In the genomic region with DNA sequence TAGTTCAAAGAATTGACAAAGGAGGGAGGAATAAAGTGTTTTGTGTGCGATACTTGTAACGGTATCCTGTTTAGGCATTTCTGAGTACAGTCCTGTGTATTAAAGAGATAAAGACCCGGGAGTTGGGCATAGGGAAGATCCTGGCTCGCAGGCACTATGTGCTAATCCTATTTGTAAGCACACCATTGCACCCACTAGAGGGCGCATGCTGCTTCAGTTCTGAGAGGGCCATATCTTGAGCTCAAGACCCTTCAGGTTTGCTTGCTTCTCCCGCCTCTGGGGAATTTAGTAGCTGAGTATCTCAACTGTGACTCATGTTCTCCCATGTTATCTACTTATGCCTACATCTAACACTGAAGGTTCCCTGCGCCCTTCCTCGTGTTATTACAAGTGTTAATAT, we compare ENCODE assay signal across 9 mouse cellular contexts. TPM values are rescaled to one million over a fixed set of nuclear protein-coding genes. Genes with fewer than 3 reads are reported as not detected.
A peak's percentile ranks its signal among the peaks of the same experiment; 100 is the strongest.
DNase-seq lines count a peak whose midpoint lies in the region; ATAC-seq lines count a peak whose summit lies in the region.
"Had no signal": no experiment of that assay in that cellular context is flagged by ENCODE, and none has a peak within 500 bp of the region (broad histone marks: within the 10 kb centered on the region; RNA-seq: fewer than 3 reads in every experiment).

No protein-coding gene starts in this region.

- no peaks in the 10 kb centered on the region for H3K27me3 ChIP-seq in forebrain, embryonic 10.5 days (ENCODE audit: poor library complexity, severe bottlenecking)
- no peaks in the 10 kb centered on the region for H3K27me3 ChIP-seq in forebrain, embryonic 13.5 days
- H3K27me3 ChIP-seq: limb, embryonic 12.5 days had no signal

- no peak overlapping the region for H3K4me2 ChIP-seq in forebrain, embryonic 13.5 days
- H3K4me2 ChIP-seq: limb, embryonic 12.5 days had no signal

- H3K4me3 ChIP-seq in forebrain, embryonic 10.5 days, result no peak overlapping the region
- H3K4me3 ChIP-seq in forebrain, embryonic 13.5 days, result no peak overlapping the region
- H3K4me3 ChIP-seq: limb, embryonic 12.5 days had no signal

- H3K36me3 ChIP-seq in forebrain, embryonic 10.5 days (replicated peaks), result no peaks in the 10 kb centered on the region
- no peaks in the 10 kb centered on the region for H3K36me3 ChIP-seq in forebrain, embryonic 13.5 days (ENCODE audit: poor library complexity, severe bottlenecking)
- H3K36me3 ChIP-seq: limb, embryonic 12.5 days had no signal

- H3K27ac ChIP-seq in forebrain, embryonic 10.5 days, result no peak overlapping the region
- no peak overlapping the region for H3K27ac ChIP-seq in forebrain, embryonic 13.5 days
- H3K27ac ChIP-seq: limb, embryonic 12.5 days had no signal

- ATAC-seq in forebrain, embryonic 13.5 days, result no peak

- peak; percentile 56 for DNase-seq in forebrain, embryonic 10.5 days (ENCODE audit: extremely low spot score, low spot score)
- DNase-seq in urinary bladder, postnatal 14 days (ENCODE audit: low spot score), result peak; percentile 62
- DNase-seq in urinary bladder, adult 2 months (ENCODE audit: low spot score), result no peak
- peak; percentile 93 for DNase-seq in embryo, embryonic 10 days (ENCODE audit: low spot score)
- DNase-seq in kidney, postnatal 14 days, result peak; percentile 62
- peak; percentile 68 to 80 for DNase-seq in lung, postnatal 4 days
- peak; percentile 38 to 54 for DNase-seq in spleen, postnatal 36 days (ENCODE audit: low spot score in 2 of 2)

- 31% methylated on average over 8 of the region's 8 CpGs for WGBS in forebrain, embryonic 10.5 days
- 36% methylated on average over 8 of the region's 8 CpGs for WGBS in forebrain, embryonic 13.5 days

- no peaks in the 10 kb centered on the region for H3K4me1 ChIP-seq in forebrain, embryonic 10.5 days
- H3K4me1 ChIP-seq in forebrain, embryonic 13.5 days, result peaks cover 2% of the 10 kb centered on the region; the same call in 1 of the 2 replicates
- H3K4me1 ChIP-seq: limb, embryonic 12.5 days had no signal

- no peak overlapping the region for H3K9ac ChIP-seq in forebrain, embryonic 13.5 days
- H3K9ac ChIP-seq: limb, embryonic 12.5 days had no signal

- no peaks in the 10 kb centered on the region for H3K9me3 ChIP-seq in forebrain, embryonic 10.5 days
- no peaks in the 10 kb centered on the region for H3K9me3 ChIP-seq in forebrain, embryonic 13.5 days (replicated peaks)
- H3K9me3 ChIP-seq: limb, embryonic 12.5 days had no signal

RNA-seq across cellular contexts. Expression of gene Cracr2a, which starts 36.7 kb away (rescaled TPM):
- 0.73 and 0.86 TPM in 2 replicates for polyA plus RNA-seq in forebrain, embryonic 10.5 days (2016; fragmentation: Nextera tagmentation; extraction: Ambion mirVana)
- 0.19 and 0.53 TPM in 2 replicates for polyA plus RNA-seq in forebrain, embryonic 13.5 days (2015; fragmentation: Nextera tagmentation; extraction: Ambion mirVana)
- polyA plus RNA-seq in urinary bladder, adult 2 months (2012; rRNA removed), result 0.96 and 1.7 TPM in 2 replicates
